Mouse (Mus musculus) CH12.LX (cell line): ENCODE measurements around the gene Ppil1.
A peak's percentile ranks its signal among the peaks of the same experiment; 100 is the strongest.

Experiments
- CHD2 ChIP-seq: IDR thresholded peaks from 2 replicates; pipeline ENCODE4 v1.6.1; 2011; ENCODE audit warnings: low read length, improper control_type of control experiment
- CTCF ChIP-seq, 2 experiments: IDR thresholded peaks in 1 of 2; conservative IDR thresholded peaks in 1 of 2; 2 replicates each; pipeline ENCODE4 v1.5.1; 2011 to 2012; ENCODE audit warnings: low read depth in 2 of 2, low read length in 2 of 2, improper control_type of control experiment in 1 of 2, inconsistent platforms in 1 of 2, mild to moderate bottlenecking in 1 of 2, moderate library complexity in 1 of 2
- HCFC1 ChIP-seq: IDR thresholded peaks from 2 replicates; pipeline ENCODE4 v1.6.1; 2012; ENCODE audit warnings: low read depth, mild to moderate bottlenecking, inconsistent platforms, low read length, improper control_type of control experiment
- MAX ChIP-seq: IDR thresholded peaks from 2 replicates; pipeline ENCODE4 v1.6.1; 2011; ENCODE audit warnings: low read length, improper control_type of control experiment
- NRF1 ChIP-seq: IDR thresholded peaks from 2 replicates; pipeline ENCODE4 v1.6.1; 2014; ENCODE audit warnings: low read depth, mild to moderate bottlenecking, inconsistent platforms, low read length, improper control_type of control experiment, moderate library complexity
- PAX5 ChIP-seq: IDR thresholded peaks from 2 replicates; pipeline ENCODE4 v1.6.1; 2012; ENCODE audit warnings: low read length, inconsistent platforms, mixed read lengths
- SIN3A ChIP-seq: IDR thresholded peaks from 2 replicates; pipeline ENCODE4 v1.6.1; 2012; ENCODE audit warnings: low read length, improper control_type of control experiment, inconsistent platforms
- ZC3H11A ChIP-seq: IDR thresholded peaks from 2 replicates; pipeline ENCODE4 v1.6.1; 2012; ENCODE audit warnings: low read depth, mild to moderate bottlenecking, inconsistent platforms, low read length, improper control_type of control experiment
- ZKSCAN1 ChIP-seq: IDR thresholded peaks from 2 replicates; pipeline ENCODE4 v1.6.1; 2012; ENCODE audit warnings: low read depth, inconsistent platforms, low read length, improper control_type of control experiment, borderline replicate concordance
- ZNF384 ChIP-seq: IDR thresholded peaks from 2 replicates; pipeline ENCODE4 v1.6.1; 2012; ENCODE audit warnings: low read depth, low read length, improper control_type of control experiment, inconsistent platforms

- TF ChIP-seq CTCF (conservative IDR thresholded peaks at IDR 0.05 in 1 of 2, IDR thresholded peaks at IDR 0.05 in 1 of 2; ENCODE audit: low read depth in 2 of 2, low read length in 2 of 2): no peak
- no peak for TF ChIP-seq ZNF384
- TF ChIP-seq CHD2: no peak
- no peak for TF ChIP-seq PAX5
- TF ChIP-seq SIN3A: peak; percentile 68; the same call in 1 of the 2 replicates
- TF ChIP-seq ZC3H11A: no peak
- TF ChIP-seq MAX: peak; percentile 64; the same call in 1 of the 2 replicates
- no peak for TF ChIP-seq HCFC1
- TF ChIP-seq NRF1: no peak
- TF ChIP-seq ZKSCAN1: no peak
Measured at GRCm38 (mm10) chr17:29270148-29270698, 6.2 kb upstream of the Ppil1 start.
